ENCODE assay signal across 8 mouse cellular contexts in the genomic region with DNA sequence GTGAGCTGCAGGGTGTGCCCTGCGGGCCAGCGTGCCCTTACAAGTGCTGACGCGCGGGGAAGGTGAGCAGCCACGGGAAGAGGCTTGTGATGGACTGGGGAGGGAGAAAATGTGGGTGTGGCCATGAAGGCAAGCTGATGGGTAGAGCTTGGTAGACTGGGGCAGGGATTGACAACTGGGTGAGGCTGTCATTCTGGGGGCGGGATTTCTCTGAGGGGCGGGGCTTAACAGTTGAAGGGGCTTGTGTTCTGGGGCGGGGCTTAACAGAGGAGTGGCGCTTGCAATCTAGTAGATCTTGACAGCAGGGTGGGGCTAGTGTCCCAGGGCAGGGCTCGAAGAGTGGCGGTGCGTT. TPM values are rescaled to one million over a fixed set of nuclear protein-coding genes. Genes with fewer than 3 reads are reported as not detected.
A peak's percentile ranks its signal among the peaks of the same experiment; 100 is the strongest.
DNase-seq lines count a peak whose midpoint lies in the region; ATAC-seq and TF ChIP-seq lines count a peak whose summit lies in the region.

No protein-coding gene starts in this region.

- no peaks in the 10 kb centered on the region for H3K79me2 ChIP-seq in liver, adult 2 months (ENCODE audit: control insufficient read depth, insufficient read depth, low read length)

- no peaks in the 10 kb centered on the region for H3K9me3 ChIP-seq in kidney, postnatal 0 days (replicated peaks; ENCODE audit: low read length)
- no peaks in the 10 kb centered on the region for H3K9me3 ChIP-seq in forebrain, embryonic 14.5 days (replicated peaks; ENCODE audit: control insufficient read depth, low read length)
- H3K9me3 ChIP-seq in neural tube, embryonic 14.5 days (ENCODE audit: control insufficient read depth, low read length): no peaks in the 10 kb centered on the region

- H3K36me3 ChIP-seq in kidney, postnatal 0 days (ENCODE audit: insufficient read depth, low read length): no peaks in the 10 kb centered on the region
- H3K36me3 ChIP-seq in forebrain, embryonic 14.5 days (ENCODE audit: control insufficient read depth, insufficient read depth, low read length): no peaks in the 10 kb centered on the region
- no peaks in the 10 kb centered on the region for H3K36me3 ChIP-seq in liver, adult 2 months (ENCODE audit: control insufficient read depth, insufficient read depth, low read length)
- no peaks in the 10 kb centered on the region for H3K36me3 ChIP-seq in neural tube, embryonic 14.5 days (ENCODE audit: control insufficient read depth, insufficient read depth, low read length)

- H3K4me1 ChIP-seq in kidney, postnatal 0 days (replicated peaks; ENCODE audit: insufficient read depth, low read length): peaks cover 21% of the 10 kb centered on the region; the same call in 1 of the 2 replicates
- peaks cover 5% of the 10 kb centered on the region; the same call in 1 of the 2 replicates for H3K4me1 ChIP-seq in bone marrow, adult 2 months (ENCODE audit: control insufficient read depth, insufficient read depth, low read length)
- peaks cover 9% of the 10 kb centered on the region for H3K4me1 ChIP-seq in forebrain, embryonic 14.5 days (ENCODE audit: control insufficient read depth, insufficient read depth, low read length)
- no peaks in the 10 kb centered on the region; the same call in 1 of the 2 replicates for H3K4me1 ChIP-seq in liver, adult 2 months (ENCODE audit: control insufficient read depth, insufficient read depth, low read length)
- H3K4me1 ChIP-seq in neural tube, embryonic 14.5 days (ENCODE audit: control insufficient read depth, insufficient read depth, low read length): peaks cover 3% of the 10 kb centered on the region; the same call in 1 of the 2 replicates

- 0% methylated on average over 13 of the region's 13 CpGs for WGBS in kidney, postnatal 0 days
- WGBS in bone marrow, adult 2 months: 0% methylated on average over 13 of the region's 13 CpGs
- WGBS in forebrain, embryonic 14.5 days: 2% methylated on average over 13 of the region's 13 CpGs
- WGBS in liver, adult 2 months: 2% methylated on average over 12 of the region's 13 CpGs
- 0% methylated on average over 13 of the region's 13 CpGs for WGBS in neural tube, embryonic 14.5 days

- no peak overlapping the region for H3K9ac ChIP-seq in kidney, postnatal 0 days (ENCODE audit: low read depth, low read length)
- no peak overlapping the region for H3K9ac ChIP-seq in forebrain, embryonic 14.5 days (ENCODE audit: low read length)
- H3K9ac ChIP-seq in liver, adult 2 months (ENCODE audit: low read depth, low read length): no peak overlapping the region
- no peak overlapping the region for H3K9ac ChIP-seq in neural tube, embryonic 14.5 days (replicated peaks; ENCODE audit: low read depth, low read length)

- peak; percentile 79 for DNase-seq in kidney, postnatal 0 days (ENCODE audit: low spot score)
- DNase-seq in kidney, adult 18-20 months: no peak
- peak; percentile 62 for DNase-seq in forebrain, embryonic 14.5 days (ENCODE audit: low spot score)
- DNase-seq in liver, adult 2 months (ENCODE audit: extremely low read depth, low read depth, low spot score): no peak
- DNase-seq in right cerebral cortex, adult 2 months (ENCODE audit: low spot score in 2 of 2): no peak
- no peak for DNase-seq in urinary bladder, adult 2 months (ENCODE audit: low spot score)

- no peaks in the 10 kb centered on the region for H3K27me3 ChIP-seq in kidney, postnatal 0 days (ENCODE audit: insufficient read depth, low read length)
- H3K27me3 ChIP-seq in forebrain, embryonic 14.5 days (replicated peaks; ENCODE audit: control insufficient read depth, insufficient read depth, low read length): peaks cover 37% of the 10 kb centered on the region
- no peaks in the 10 kb centered on the region for H3K27me3 ChIP-seq in liver, adult 2 months (ENCODE audit: control insufficient read depth, insufficient read depth, low read length)
- H3K27me3 ChIP-seq in neural tube, embryonic 14.5 days (ENCODE audit: control insufficient read depth, insufficient read depth, low read length): peaks cover 8% of the 10 kb centered on the region

- ATAC-seq in kidney, postnatal 0 days (replicated peaks; ENCODE audit: low FRiP score, low read depth): no peak
- no peak for ATAC-seq in forebrain, embryonic 14.5 days
- peak; percentile 50 for ATAC-seq in neural tube, embryonic 14.5 days (ENCODE audit: low read depth)

- TF ChIP-seq POLR2A in bone marrow, adult 2 months (IDR thresholded peaks at IDR 0.05; ENCODE audit: borderline replicate concordance, control insufficient read depth, low read depth, low read length): no peak
- TF ChIP-seq POLR2A in liver, adult 2 months (IDR thresholded peaks at IDR 0.05; ENCODE audit: extremely low read depth, insufficient read depth, low read length): no peak

- H3K4me3 ChIP-seq in kidney, postnatal 0 days (replicated peaks; ENCODE audit: low read depth, low read length): peak overlapping the region; percentile 42
- peak overlapping the region; percentile 66 for H3K4me3 ChIP-seq in bone marrow, adult 2 months (replicated peaks; ENCODE audit: control insufficient read depth, low read depth, low read length)
- peak overlapping the region; percentile 21 for H3K4me3 ChIP-seq in forebrain, embryonic 14.5 days (ENCODE audit: low read depth, low read length)
- H3K4me3 ChIP-seq in liver, adult 2 months (ENCODE audit: insufficient read depth, low read depth, low read length): peak overlapping the region; percentile 39; the same call in 1 of the 2 replicates
- H3K4me3 ChIP-seq in neural tube, embryonic 14.5 days (ENCODE audit: low read depth, low read length): peak overlapping the region; percentile 35

- peak overlapping the region; percentile 44; the same call in 1 of the 2 replicates for H3K27ac ChIP-seq in kidney, postnatal 0 days
- H3K27ac ChIP-seq in bone marrow, adult 2 months (ENCODE audit: control insufficient read depth, insufficient read depth, low read depth, low read length, poor library complexity): peak overlapping the region; percentile 72
- no peak overlapping the region for H3K27ac ChIP-seq in forebrain, embryonic 14.5 days (ENCODE audit: low read depth, low read length)
- H3K27ac ChIP-seq in liver, adult 2 months (replicated peaks; ENCODE audit: insufficient read depth, low read depth, low read length): no peak overlapping the region
- H3K27ac ChIP-seq in neural tube, embryonic 14.5 days (ENCODE audit: low read depth, low read length): no peak overlapping the region

- no peak for TF ChIP-seq CTCF in kidney, postnatal 0 days (IDR thresholded peaks at IDR 0.05; ENCODE audit: low read depth)
- no peak for TF ChIP-seq CTCF in bone marrow, adult 2 months (IDR thresholded peaks at IDR 0.05; ENCODE audit: control insufficient read depth, insufficient read depth, low read length)
- TF ChIP-seq CTCF in liver, adult 2 months (IDR thresholded peaks at IDR 0.05; ENCODE audit: low read depth, low read length): no peak

- peak overlapping the region; percentile 89 for H3K4me2 ChIP-seq in kidney, postnatal 0 days (ENCODE audit: low read length)
- H3K4me2 ChIP-seq in forebrain, embryonic 14.5 days (ENCODE audit: low read length): peak overlapping the region; percentile 61
- H3K4me2 ChIP-seq in neural tube, embryonic 14.5 days (ENCODE audit: low read depth, low read length): peak overlapping the region; percentile 64

RNA-seq across cellular contexts. Expression of gene Fstl3, which starts 3.6 kb away (rescaled TPM):
- 32.9 and 38.7 TPM in 2 replicates for polyA plus RNA-seq in kidney, postnatal 0 days (2015; fragmentation: Nextera tagmentation; extraction: Ambion mirVana)
- 1.0 and 1.8 TPM in 2 replicates for polyA plus RNA-seq in bone marrow, adult 2 months (2011; ENCODE audit: insufficient read depth, insufficient read length, low replicate concordance, missing spikeins)
- 0.58 and 0.96 TPM in 2 replicates for polyA plus RNA-seq in forebrain, embryonic 14.5 days (2014; fragmentation: Nextera tagmentation; extraction: Ambion mirVana)
- total RNA-seq in liver, adult 2 months (2014; rRNA removed): 0.09 and 0.27 TPM in 2 replicates
- 0.18 and 0.60 TPM in 2 replicates for polyA plus RNA-seq in liver, adult 2 months (2012; rRNA removed)
- polyA plus RNA-seq in neural tube, embryonic 14.5 days (2014; fragmentation: Nextera tagmentation; extraction: Ambion mirVana): 1.7 and 2.3 TPM in 2 replicates
- polyA plus RNA-seq in urinary bladder, adult 2 months (2012; rRNA removed): 41.4 and 44.3 TPM in 2 replicates

RNA-seq across cellular contexts. Expression of gene Prss57, which starts 10.1 kb away (rescaled TPM):
- polyA plus RNA-seq in kidney, postnatal 0 days (2015; fragmentation: Nextera tagmentation; extraction: Ambion mirVana): 0.04 and 0.06 TPM in 2 replicates
- 13.1 and 40.0 TPM in 2 replicates for polyA plus RNA-seq in bone marrow, adult 2 months (2011; ENCODE audit: insufficient read depth, insufficient read length, low replicate concordance, missing spikeins)
- 0.37 TPM in 1 of 2 replicates, not detected in the other for polyA plus RNA-seq in forebrain, embryonic 14.5 days (2014; fragmentation: Nextera tagmentation; extraction: Ambion mirVana)
- total RNA-seq in liver, adult 2 months (2014; rRNA removed): not detected in 2 replicates
- not detected in 2 replicates for polyA plus RNA-seq in liver, adult 2 months (2012; rRNA removed)
- polyA plus RNA-seq in neural tube, embryonic 14.5 days (2014; fragmentation: Nextera tagmentation; extraction: Ambion mirVana): not detected in 2 replicates
- polyA plus RNA-seq in urinary bladder, adult 2 months (2012; rRNA removed): 0.47 and 0.49 TPM in 2 replicates

RNA-seq across cellular contexts. Expression of gene Palm, which starts 12.7 kb away (rescaled TPM):
- polyA plus RNA-seq in kidney, postnatal 0 days (2015; fragmentation: Nextera tagmentation; extraction: Ambion mirVana): 132 and 152 TPM in 2 replicates
- polyA plus RNA-seq in bone marrow, adult 2 months (2011; ENCODE audit: insufficient read depth, insufficient read length, low replicate concordance, missing spikeins): 19.7 and 36.1 TPM in 2 replicates
- 182 and 257 TPM in 2 replicates for polyA plus RNA-seq in forebrain, embryonic 14.5 days (2014; fragmentation: Nextera tagmentation; extraction: Ambion mirVana)
- 0.81 and 0.92 TPM in 2 replicates for total RNA-seq in liver, adult 2 months (2014; rRNA removed)
- 1.9 and 3.0 TPM in 2 replicates for polyA plus RNA-seq in liver, adult 2 months (2012; rRNA removed)
- polyA plus RNA-seq in neural tube, embryonic 14.5 days (2014; fragmentation: Nextera tagmentation; extraction: Ambion mirVana): 233 and 247 TPM in 2 replicates
- polyA plus RNA-seq in urinary bladder, adult 2 months (2012; rRNA removed): 52.6 and 77.5 TPM in 2 replicates

RNA-seq across cellular contexts. Expression of gene Rnf126, which starts 13.9 kb away (rescaled TPM):
- 74.5 and 82.4 TPM in 2 replicates for polyA plus RNA-seq in kidney, postnatal 0 days (2015; fragmentation: Nextera tagmentation; extraction: Ambion mirVana)
- polyA plus RNA-seq in bone marrow, adult 2 months (2011; ENCODE audit: insufficient read depth, insufficient read length, low replicate concordance, missing spikeins): 26.5 and 42.8 TPM in 2 replicates
- polyA plus RNA-seq in forebrain, embryonic 14.5 days (2014; fragmentation: Nextera tagmentation; extraction: Ambion mirVana): 60.6 and 75.7 TPM in 2 replicates
- total RNA-seq in liver, adult 2 months (2014; rRNA removed): 7.6 and 11.7 TPM in 2 replicates
- 65.1 and 70.6 TPM in 2 replicates for polyA plus RNA-seq in liver, adult 2 months (2012; rRNA removed)
- 89.3 and 93.7 TPM in 2 replicates for polyA plus RNA-seq in neural tube, embryonic 14.5 days (2014; fragmentation: Nextera tagmentation; extraction: Ambion mirVana)
- 54.5 and 59.4 TPM in 2 replicates for polyA plus RNA-seq in urinary bladder, adult 2 months (2012; rRNA removed)

RNA-seq across cellular contexts. Expression of gene Fgf22, which starts 25.8 kb away (rescaled TPM):
- polyA plus RNA-seq in kidney, postnatal 0 days (2015; fragmentation: Nextera tagmentation; extraction: Ambion mirVana): 0.11 and 0.36 TPM in 2 replicates
- not detected in 2 replicates for polyA plus RNA-seq in bone marrow, adult 2 months (2011; ENCODE audit: insufficient read depth, insufficient read length, low replicate concordance, missing spikeins)
- polyA plus RNA-seq in forebrain, embryonic 14.5 days (2014; fragmentation: Nextera tagmentation; extraction: Ambion mirVana): 0.28 and 0.38 TPM in 2 replicates
- not detected in 2 replicates for total RNA-seq in liver, adult 2 months (2014; rRNA removed)
- polyA plus RNA-seq in liver, adult 2 months (2012; rRNA removed): not detected in 2 replicates
- polyA plus RNA-seq in neural tube, embryonic 14.5 days (2014; fragmentation: Nextera tagmentation; extraction: Ambion mirVana): 2.0 and 2.3 TPM in 2 replicates
- 0.04 and 0.06 TPM in 2 replicates for polyA plus RNA-seq in urinary bladder, adult 2 months (2012; rRNA removed)

Comparison
In these comparisons a context has a peak if more than half of its experiments do, and no peak if none do; other contexts are left out.
1. DNase-seq: peak in kidney, postnatal 0 days (single experiment) and forebrain, embryonic 14.5 days (single experiment); none in kidney, adult 18-20 months (single experiment), liver, adult 2 months (single experiment), right cerebral cortex, adult 2 months (0 of 2) and urinary bladder, adult 2 months (single experiment).
2. H3K27ac ChIP-seq: peak in kidney, postnatal 0 days (single experiment) and bone marrow, adult 2 months (single experiment); none in forebrain, embryonic 14.5 days (single experiment), liver, adult 2 months (single experiment) and neural tube, embryonic 14.5 days (single experiment).
3. RNA of gene Fstl3, which starts 3.6 kb away (polyA plus RNA-seq): 41.4 to 44.3 TPM in urinary bladder, adult 2 months and 32.9 to 38.7 TPM in kidney, postnatal 0 days; 1.0 to 1.8 TPM in bone marrow, adult 2 months, 1.7 to 2.3 TPM in neural tube, embryonic 14.5 days, 0.58 to 0.96 TPM in forebrain, embryonic 14.5 days and 0.18 to 0.60 TPM in liver, adult 2 months; every median in the first group is over 10 times any median in the second.
4. Peak in every context shown above with its lines, with median percentiles within 50 percentile points of each other: H3K4me2 ChIP-seq and H3K4me3 ChIP-seq.